Mouse (Mus musculus) adipose tissue, adult 10 weeks (tissue): ENCODE results near the gene Rps26. TPM values are rescaled to one million over a fixed set of nuclear protein-coding genes. Genes with fewer than 3 reads are reported as not detected.

Source experiments
- polyA plus RNA-seq: library from polyadenylated mRNA; stranded (reverse); fragments of 350-450 nt; fragmentation: Illumina TruSeq; extraction: RNeasy Lipid Tissue Mini Kit (QIAGEN cat#74804); gene quantifications from one replicate; pipeline ENCODE4 v1.2.3, GENCODE M21; 2014; ENCODE audit warnings: low read depth, low replicate concordance

The Rps26 gene
- 1,498 TPM for polyA plus RNA-seq

DNA sequence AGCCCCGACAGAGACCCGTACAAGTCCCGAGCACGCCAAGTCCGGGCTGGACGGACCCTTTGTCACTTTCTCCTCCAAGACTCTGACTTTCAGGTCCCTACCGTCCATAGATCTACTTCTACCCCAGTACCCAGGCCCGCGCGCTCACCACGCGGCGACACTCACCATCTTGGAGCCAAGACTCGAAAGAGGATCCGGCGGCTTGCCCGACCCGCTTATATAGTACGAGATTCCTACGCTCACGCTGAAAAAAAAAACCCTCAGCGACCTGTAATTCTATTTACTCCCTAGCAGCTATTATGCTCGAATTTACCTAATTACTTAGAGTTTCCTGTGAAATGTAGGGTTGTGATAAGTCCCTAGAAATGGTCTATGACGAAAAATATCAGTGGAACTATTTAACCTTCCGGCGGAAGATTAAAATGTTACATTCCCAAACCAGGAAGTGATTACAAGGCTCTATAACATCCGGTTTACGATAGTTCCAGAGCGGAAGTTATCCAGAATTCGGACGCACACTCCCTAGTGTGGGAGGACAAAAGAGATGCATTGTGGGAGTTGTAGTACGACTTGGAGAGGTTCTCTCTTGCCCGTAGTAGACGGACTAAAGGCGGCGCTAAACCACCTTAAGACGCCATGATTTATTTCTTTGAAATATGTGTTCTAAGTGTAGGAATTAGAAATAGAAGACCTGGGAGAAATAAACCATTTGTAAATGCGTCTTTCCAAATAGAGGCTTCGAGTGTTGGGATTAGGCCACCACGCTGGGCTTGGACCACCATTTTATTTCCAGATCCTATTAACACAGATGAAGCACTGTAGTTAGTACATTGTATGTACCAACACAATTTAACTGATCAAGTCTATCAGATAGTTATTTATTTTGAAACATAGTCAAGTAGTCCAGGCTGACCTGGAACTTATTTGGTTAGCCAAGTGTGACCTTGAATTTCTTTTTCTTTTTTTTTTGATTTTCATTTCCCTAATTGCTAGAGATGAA is at the start of gene Rps26:
Gene Rps26 (minus strand): TSS at position 437 of the 1,000 bp plus-strand sequence.

DNA sequence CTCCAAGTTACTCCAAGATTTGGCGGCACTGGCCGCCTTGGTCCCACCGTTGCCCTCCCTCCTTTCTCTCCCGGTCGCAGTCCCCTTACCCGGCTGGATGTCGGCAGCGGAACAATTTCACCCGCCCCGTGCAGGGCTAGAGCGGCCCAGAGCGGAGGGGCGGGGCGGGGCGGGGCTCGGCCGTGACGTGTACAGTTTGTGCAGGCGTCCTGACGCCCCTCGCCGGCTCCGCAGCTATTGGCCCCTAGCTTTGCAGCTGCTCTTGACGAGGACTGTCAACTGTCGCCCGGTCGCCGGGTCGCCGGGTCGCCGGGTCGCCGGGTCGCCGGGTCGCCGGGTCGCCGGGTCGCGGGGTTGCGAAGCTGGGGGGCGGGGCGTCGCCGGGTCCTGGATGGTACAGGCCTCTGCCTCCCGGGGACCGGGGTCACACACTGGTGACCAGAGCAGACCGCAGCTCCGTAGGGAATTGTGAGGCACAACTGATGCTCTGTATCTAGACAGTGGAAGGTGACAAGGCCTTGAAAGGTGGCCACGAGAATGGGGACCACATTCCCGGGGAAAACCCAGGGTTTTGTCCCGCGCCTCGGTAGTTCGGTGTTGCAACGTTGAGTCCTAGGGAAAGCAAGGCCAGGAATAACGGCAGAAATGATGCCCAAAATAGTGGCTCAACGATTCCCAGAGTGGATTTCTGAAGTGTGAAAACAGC is 47.4 kb upstream of the Rps26 start, which contains the start of gene Suox:
Gene Suox (minus strand): TSS at position 311 of the 706 bp plus-strand sequence.

DNA sequence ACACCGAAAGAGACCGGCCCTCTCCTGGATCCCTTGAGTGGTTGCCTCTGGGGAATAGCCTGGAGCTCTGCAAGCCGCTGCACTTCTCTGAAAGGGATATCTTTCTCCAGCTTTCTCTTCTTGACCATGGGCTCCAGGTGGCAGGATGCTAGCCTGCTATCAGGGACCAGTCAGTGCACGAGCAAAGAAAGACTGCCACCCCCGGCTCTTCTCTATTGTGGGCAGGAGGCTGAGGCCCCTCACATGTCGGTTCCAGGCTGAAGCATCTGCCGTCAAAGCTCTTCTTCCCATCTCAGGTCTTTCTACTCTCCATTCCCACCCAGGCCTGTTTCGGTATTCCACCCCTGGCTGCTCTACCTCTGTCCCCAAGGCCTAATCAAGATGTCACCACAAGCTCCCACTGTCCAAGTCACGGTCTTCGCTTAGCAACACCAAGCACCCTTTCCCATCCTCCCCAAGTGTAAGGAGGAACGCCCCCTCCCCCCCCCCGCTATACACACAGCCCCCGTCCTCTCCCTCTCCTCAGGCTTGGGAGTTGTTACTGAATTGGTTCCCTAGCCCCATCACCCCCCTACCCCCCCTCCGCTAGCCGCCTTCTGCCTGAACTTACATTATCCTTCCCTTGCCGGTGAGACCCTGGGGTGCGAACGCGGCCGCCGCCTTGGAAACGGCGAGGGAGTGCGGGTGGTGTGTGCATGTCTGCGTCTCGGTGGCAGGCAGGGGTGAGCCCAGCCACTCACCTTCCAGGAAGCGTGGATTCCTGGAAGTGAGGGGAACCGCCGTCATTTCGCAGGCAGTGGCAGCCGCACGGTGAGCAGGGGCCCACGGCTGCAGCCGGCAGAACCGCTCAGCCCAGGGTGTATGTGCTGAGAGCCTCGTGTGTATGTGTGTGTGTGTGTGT is 18.8 kb upstream of the Rps26 start, which contains the start of gene Ikzf4:
Gene Ikzf4 (minus strand): TSS at position 881 of the 901 bp plus-strand sequence.

DNA sequence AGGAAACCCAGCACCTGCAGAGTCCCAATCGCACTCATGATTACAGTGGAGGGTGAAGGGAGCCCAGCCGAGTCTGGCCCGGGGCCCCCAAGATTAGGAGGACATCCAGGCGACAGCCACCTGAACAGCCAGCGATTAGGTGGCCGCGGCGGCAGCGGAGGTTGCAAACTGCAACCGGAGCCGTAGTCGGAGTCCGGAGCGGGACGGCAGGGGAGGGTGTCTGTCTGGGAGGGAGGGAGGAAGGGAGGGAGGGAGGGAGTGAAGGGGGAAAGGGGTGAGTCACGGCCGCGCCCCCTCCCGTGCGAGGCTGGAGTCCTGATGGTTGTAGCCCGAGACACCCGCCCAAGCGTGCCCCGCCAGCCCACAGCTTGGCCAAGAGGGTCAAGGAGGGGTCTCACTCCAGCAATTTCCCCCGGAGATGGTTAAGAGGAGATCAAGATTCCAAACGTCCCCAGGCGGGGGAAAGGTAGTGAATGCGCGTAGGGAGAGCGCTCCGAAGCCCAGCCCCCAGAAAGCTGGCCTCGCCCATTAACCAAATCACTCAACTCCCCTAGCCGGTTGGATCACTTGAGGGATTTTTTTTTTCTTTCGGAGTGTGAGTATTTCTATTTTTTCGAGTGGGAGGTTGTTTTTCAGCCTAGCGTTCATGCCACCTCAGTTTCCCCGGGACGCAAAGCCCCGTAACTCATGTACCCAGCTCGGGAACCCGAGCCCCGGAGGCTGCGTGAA is 36.9 kb downstream of the Rps26 start, which contains the start of gene Erbb3:
Gene Erbb3 (minus strand): TSS at position 189 of the 729 bp plus-strand sequence.

Other genes with a start within 250 kb of the Rps26 start
- 26.0 TPM for gene Ankrd52, start 249.6 kb downstream of the Rps26 start, polyA plus RNA-seq
- gene Slc39a5, start 225.5 kb downstream of the Rps26 start, polyA plus RNA-seq, result 0.30 TPM
- gene Nabp2, start 215.3 kb downstream of the Rps26 start, polyA plus RNA-seq, result 47.3 TPM
- gene Rnf41, start 215.1 kb downstream of the Rps26 start, polyA plus RNA-seq, result 33.2 TPM
- gene Smarcc2, start 167.5 kb downstream of the Rps26 start, polyA plus RNA-seq, result 105 TPM
- gene Myl6, start 132.6 kb downstream of the Rps26 start, polyA plus RNA-seq, result 1,629 TPM
- 5.5 TPM for gene Myl6b, start 128.1 kb downstream of the Rps26 start, polyA plus RNA-seq
- 98.5 TPM for gene Esyt1, start 100.9 kb downstream of the Rps26 start, polyA plus RNA-seq
- 9.8 TPM for gene Zc3h10, start 79.0 kb downstream of the Rps26 start, polyA plus RNA-seq
- gene Rpl41, start 77.4 kb downstream of the Rps26 start, polyA plus RNA-seq, result 2,778 TPM
- 63.0 TPM for gene Pa2g4, start 60.8 kb downstream of the Rps26 start, polyA plus RNA-seq
- gene Erbb3, start 37.1 kb downstream of the Rps26 start, polyA plus RNA-seq, result 32.3 TPM
- 3.3 TPM for gene Ikzf4, start 19.2 kb upstream of the Rps26 start, polyA plus RNA-seq
- gene Suox, start 47.3 kb upstream of the Rps26 start, polyA plus RNA-seq, result 154 TPM
- 111 TPM for gene Rab5b, start 69.5 kb upstream of the Rps26 start, polyA plus RNA-seq
- gene Pmel, start 77.4 kb upstream of the Rps26 start, polyA plus RNA-seq, result 15.2 TPM
- gene Cdk2, start 78.3 kb upstream of the Rps26 start, polyA plus RNA-seq, result 20.1 TPM
- 16.4 TPM for gene Dgka, start 118.1 kb upstream of the Rps26 start, polyA plus RNA-seq
- 28.8 TPM for gene Pym1, start 121.1 kb upstream of the Rps26 start, polyA plus RNA-seq
- gene Mmp19, start 164.2 kb upstream of the Rps26 start, polyA plus RNA-seq, result 17.1 TPM
- gene Dnajc14, start 177.3 kb upstream of the Rps26 start, polyA plus RNA-seq, result 44.6 TPM
- gene Tmem198b, start 177.6 kb upstream of the Rps26 start, polyA plus RNA-seq, result 13.7 TPM
- gene Sarnp, start 190.6 kb upstream of the Rps26 start, polyA plus RNA-seq, result 69.3 TPM
- gene Ormdl2, start 194.9 kb upstream of the Rps26 start, polyA plus RNA-seq, result 96.5 TPM